Mouse (Mus musculus): ENCODE data around the gene Col10a1. TPM values are rescaled to one million over a fixed set of nuclear protein-coding genes. Genes with fewer than 3 reads are reported as not detected.
"Not testable (repeated sequence)": the region's sequence is repeated elsewhere in the genome, so short reads cannot be mapped to it uniquely, and the experiment has no call there.

Col10a1 gene
- polyA plus RNA-seq, 1 experiment from 2014 or later = 0.09 TPM

- H3K9ac ChIP-seq (ENCODE audit: low read depth, low read length) = no peak overlapping the region
- no peak overlapping the region for H3K27ac ChIP-seq
- no peak for DNase-seq (ENCODE audit: low spot score)
- H3K36me3 ChIP-seq (ENCODE audit: insufficient read depth, low read length) = no peaks in the 10 kb centered on the region
- no peaks in the 10 kb centered on the region for H3K4me1 ChIP-seq (replicated peaks; ENCODE audit: insufficient read depth, low read length)
- H3K4me2 ChIP-seq (ENCODE audit: low read length) = no peak overlapping the region
- no peak for TF ChIP-seq CTCF (IDR thresholded peaks at IDR 0.05; ENCODE audit: low read depth)
- H3K4me3 ChIP-seq (replicated peaks; ENCODE audit: low read depth, low read length) = no peak overlapping the region
- WGBS = 79% methylated on average over 7 of the region's 7 CpGs
- no peaks in the 10 kb centered on the region for H3K9me3 ChIP-seq (replicated peaks; ENCODE audit: low read length)
- ATAC-seq (replicated peaks; ENCODE audit: low FRiP score, low read depth) = no peak
- no peaks in the 10 kb centered on the region for H3K27me3 ChIP-seq (ENCODE audit: insufficient read depth, low read length)
Observed at GRCm38 (mm10) chr10:34373332-34373731, 16.4 kb upstream of the Col10a1 start.

GRCm38 (mm10) chr10:34385636-34386035, 4.1 kb upstream of the Col10a1 start:
- Histone ChIP-seq H3K4me2 (ENCODE audit: low read length) (no peak overlapping the region), H3K9me3 (replicated peaks; ENCODE audit: low read length) (no peaks in the 10 kb centered on the region), H3K27me3 (ENCODE audit: insufficient read depth, low read length) (no peaks in the 10 kb centered on the region), H3K36me3 (ENCODE audit: insufficient read depth, low read length) (no peaks in the 10 kb centered on the region), H3K4me1 (replicated peaks; ENCODE audit: insufficient read depth, low read length) (no peaks in the 10 kb centered on the region), H3K4me3 (replicated peaks; ENCODE audit: low read depth, low read length) (no peak overlapping the region), H3K9ac (ENCODE audit: low read depth, low read length) (no peak overlapping the region), H3K27ac (no peak overlapping the region)
- DNase-seq (ENCODE audit: low spot score) = no peak
- no peak for TF ChIP-seq CTCF (IDR thresholded peaks at IDR 0.05; ENCODE audit: low read depth)
- ATAC-seq (replicated peaks; ENCODE audit: low FRiP score, low read depth) = no peak
- WGBS = 82% methylated on average over 5 of the region's 5 CpGs

- H3K9ac ChIP-seq (ENCODE audit: low read depth, low read length) = no peak overlapping the region
- ATAC-seq (replicated peaks; ENCODE audit: low FRiP score, low read depth) = no peak
- WGBS = 88% methylated on average over 4 of the region's 4 CpGs
Observed at GRCm38 (mm10) chr10:34396959-34397358, 7.2 kb downstream of the Col10a1 start.

GRCm38 (mm10) chr10:34399267-34399666, 9.5 kb downstream of the Col10a1 start:
- no peaks in the 10 kb centered on the region for H3K4me1 ChIP-seq (replicated peaks; ENCODE audit: insufficient read depth, low read length)
- no peak overlapping the region for H3K27ac ChIP-seq
- H3K9me3 ChIP-seq (replicated peaks; ENCODE audit: low read length) = no peaks in the 10 kb centered on the region
- no peak overlapping the region for H3K4me2 ChIP-seq (ENCODE audit: low read length)
- no peaks in the 10 kb centered on the region for H3K27me3 ChIP-seq (ENCODE audit: insufficient read depth, low read length)
- DNase-seq (ENCODE audit: low spot score) = peak; percentile 2
- ATAC-seq (replicated peaks; ENCODE audit: low FRiP score, low read depth) = no peak
- peaks cover 20% of the 10 kb centered on the region for H3K36me3 ChIP-seq (ENCODE audit: insufficient read depth, low read length)
- H3K9ac ChIP-seq (ENCODE audit: low read depth, low read length) = no peak overlapping the region
- peak; percentile 32; the same call in 1 of the 2 replicates for TF ChIP-seq CTCF (IDR thresholded peaks at IDR 0.05; ENCODE audit: low read depth)
- no peak overlapping the region for H3K4me3 ChIP-seq (replicated peaks; ENCODE audit: low read depth, low read length)

More at GRCm38 (mm10) chr10:34396959-34397358, 7.2 kb downstream of the Col10a1 start:
- Histone ChIP-seq H3K4me1 (replicated peaks; ENCODE audit: insufficient read depth, low read length) (no peaks in the 10 kb centered on the region), H3K27ac (no peak overlapping the region), H3K27me3 (ENCODE audit: insufficient read depth, low read length) (no peaks in the 10 kb centered on the region), H3K36me3 (ENCODE audit: insufficient read depth, low read length) (0 out of 2 replicates have a peak, but pooled peaks cover 6% of the 10 kb centered on the region), H3K4me3 (replicated peaks; ENCODE audit: low read depth, low read length) (no peak overlapping the region), H3K9me3 (replicated peaks; ENCODE audit: low read length) (no peaks in the 10 kb centered on the region), H3K4me2 (ENCODE audit: low read length) (no peak overlapping the region)
- DNase-seq (ENCODE audit: low spot score) = no peak
- TF ChIP-seq CTCF (IDR thresholded peaks at IDR 0.05; ENCODE audit: low read depth) = no peak

- peak within 1 kb of the TSS; percentile 88 for H3K9ac ChIP-seq (ENCODE audit: low read depth, low read length)
- peak within 1 kb of the TSS; percentile 91 for H3K27ac ChIP-seq
- H3K27me3 ChIP-seq (ENCODE audit: insufficient read depth, low read length) = no peaks in the 10 kb centered on the region
- WGBS = under 1% methylated on average over 49 of the region's 49 CpGs
- ATAC-seq (replicated peaks; ENCODE audit: low FRiP score, low read depth) (peak; percentile 99), DNase-seq (ENCODE audit: low spot score) (peak; percentile 97)
- H3K9me3 ChIP-seq (replicated peaks; ENCODE audit: low read length) = no peaks in the 10 kb centered on the region
- H3K4me2 ChIP-seq (ENCODE audit: low read length) = peak within 1 kb of the TSS; percentile 62
- TF ChIP-seq CTCF (IDR thresholded peaks at IDR 0.05; ENCODE audit: low read depth) = 0 out of 2 replicates have a peak, but pooled peaks have one; percentile 5
- H3K36me3 ChIP-seq (ENCODE audit: insufficient read depth, low read length) = no peaks in the 10 kb centered on the region
- H3K4me1 ChIP-seq (replicated peaks; ENCODE audit: insufficient read depth, low read length) = peaks cover 5% of the 10 kb centered on the region; the same call in 1 of the 2 replicates
- H3K4me3 ChIP-seq (replicated peaks; ENCODE audit: low read depth, low read length) = peak within 1 kb of the TSS; percentile 84
Observed at GRCm38 (mm10) chr10:34418204-34418756, 28.5 kb downstream of the Col10a1 start, which contains the start of gene Nt5dc1. Gene Nt5dc1, minus strand, starts transcription at chr10:34418552.

- not testable (repeated sequence) for H3K27me3 ChIP-seq (ENCODE audit: insufficient read depth, low read length); H3K27ac ChIP-seq; H3K36me3 ChIP-seq (ENCODE audit: insufficient read depth, low read length); H3K4me1 ChIP-seq (replicated peaks; ENCODE audit: insufficient read depth, low read length); DNase-seq (ENCODE audit: low spot score); H3K9me3 ChIP-seq (replicated peaks; ENCODE audit: low read length)
- Histone ChIP-seq H3K4me2 (ENCODE audit: low read length) (peak overlapping the region; percentile 62), H3K9ac (ENCODE audit: low read depth, low read length) (peak overlapping the region; percentile 36; the same call in 1 of the 2 replicates), H3K4me3 (replicated peaks; ENCODE audit: low read depth, low read length) (peak overlapping the region; percentile 84)
- 52% methylated on average over 4 of the region's 4 CpGs for whole genome bisulfite sequencing
- ATAC-seq (replicated peaks; ENCODE audit: low FRiP score, low read depth) = peak; percentile 29
Observed at GRCm38 (mm10) chr10:34418794-34419193, 29.0 kb downstream of the Col10a1 start.

GRCm38 (mm10) chr10:34431783-34432182, 42.0 kb downstream of the Col10a1 start:
- no peaks in the 10 kb centered on the region for H3K4me1 ChIP-seq (replicated peaks; ENCODE audit: insufficient read depth, low read length)
- DNase-seq (ENCODE audit: low spot score) = peak; percentile 78

GRCm38 (mm10) chr10:34434191-34434590, 44.4 kb downstream of the Col10a1 start:
- H3K27ac ChIP-seq; DNase-seq (ENCODE audit: low spot score); ATAC-seq (replicated peaks; ENCODE audit: low FRiP score, low read depth); H3K4me1 ChIP-seq (replicated peaks; ENCODE audit: insufficient read depth, low read length); H3K9ac ChIP-seq (ENCODE audit: low read depth, low read length); H3K4me3 ChIP-seq (replicated peaks; ENCODE audit: low read depth, low read length); H3K27me3 ChIP-seq (ENCODE audit: insufficient read depth, low read length); H3K4me2 ChIP-seq (ENCODE audit: low read length); H3K36me3 ChIP-seq (ENCODE audit: insufficient read depth, low read length); H3K9me3 ChIP-seq (replicated peaks; ENCODE audit: low read length): not testable (repeated sequence)
- 95% methylated on average over 6 of the region's 14 CpGs for WGBS

More at GRCm38 (mm10) chr10:34431783-34432182, 42.0 kb downstream of the Col10a1 start:
- no peak overlapping the region for H3K4me2 ChIP-seq (ENCODE audit: low read length)
- H3K9me3 ChIP-seq (replicated peaks; ENCODE audit: low read length) = no peaks in the 10 kb centered on the region
- H3K9ac ChIP-seq (ENCODE audit: low read depth, low read length) = no peak overlapping the region
- ATAC-seq (replicated peaks; ENCODE audit: low FRiP score, low read depth) = no peak
- TF ChIP-seq CTCF (IDR thresholded peaks at IDR 0.05; ENCODE audit: low read depth) = peak; percentile 89
- no peak overlapping the region for H3K27ac ChIP-seq
- H3K36me3 ChIP-seq (ENCODE audit: insufficient read depth, low read length) = no peaks in the 10 kb centered on the region
- H3K27me3 ChIP-seq (ENCODE audit: insufficient read depth, low read length) = no peaks in the 10 kb centered on the region
- no peak overlapping the region for H3K4me3 ChIP-seq (replicated peaks; ENCODE audit: low read depth, low read length)
